Mouse (Mus musculus) heart, embryonic 14.5 days (tissue): ENCODE results near the gene Usp20. TPM values are rescaled to one million over a fixed set of nuclear protein-coding genes. Genes with fewer than 3 reads are reported as not detected.

Experiments
- ATAC-seq: fragments of 200-750 bp; cut with Nextera tagmentation; 2 replicates; pipeline ENCODE4 v1.8.0; 2017; ENCODE audit warnings: low read depth, moderate TSS enrichment; ENCODE audit not compliant: insufficient number of reproducible peaks, insufficient read depth, low FRiP score
- H3K27ac ChIP-seq, 2 experiments: fragments of 200-500 bp in 1 of 2; fragments of 300-500 bp in 1 of 2; sonication (generic) in 1 of 2; replicated peaks in 1 of 2; 2 replicates each; pipeline ENCODE4 v1.5.1; 2012 to 2014; ENCODE audit warnings: low read depth in 2 of 2, low read length in 2 of 2, control low read depth in 1 of 2, mild to moderate bottlenecking in 1 of 2, mixed read lengths in 1 of 2; ENCODE audit not compliant: control insufficient read depth in 1 of 2, insufficient read depth in 1 of 2
- H3K27me3 ChIP-seq: fragments of 300-500 bp; sonication (generic); 2 replicates; pipeline ENCODE4 v1.6.1; 2014; ENCODE audit warnings: mild to moderate bottlenecking, low read length, control low read depth; ENCODE audit not compliant: control insufficient read depth, insufficient read depth
- H3K36me3 ChIP-seq: fragments of 300-500 bp; sonication (generic); 2 replicates; pipeline ENCODE4 v1.6.1; 2014; ENCODE audit warnings: mild to moderate bottlenecking, control low read depth, low read length, mixed read lengths; ENCODE audit not compliant: control insufficient read depth, insufficient read depth
- H3K4me1 ChIP-seq, 2 experiments: fragments of 200-500 bp in 1 of 2; fragments of 300-500 bp in 1 of 2; sonication (generic) in 1 of 2; 2 replicates each; pipeline ENCODE4 v1.6.1; 2012 to 2014; ENCODE audit warnings: low read length in 2 of 2, control low read depth in 1 of 2, mixed read lengths in 1 of 2; ENCODE audit not compliant: control insufficient read depth in 2 of 2, insufficient read depth in 2 of 2
- H3K4me2 ChIP-seq: fragments of 300-500 bp; sonication (generic); 2 replicates; pipeline ENCODE4 v1.6.1; 2014; ENCODE audit warnings: mild to moderate bottlenecking, low read length
- H3K4me3 ChIP-seq, 2 experiments: fragments of 200-500 bp in 1 of 2; fragments of 300-500 bp in 1 of 2; sonication (generic) in 1 of 2; 2 replicates each; pipeline ENCODE4 v1.5.1; 2012 to 2014; ENCODE audit warnings: low read length in 2 of 2, mild to moderate bottlenecking in 2 of 2, control low read depth in 1 of 2, low read depth in 1 of 2, moderate library complexity in 1 of 2; ENCODE audit not compliant: control insufficient read depth in 1 of 2, insufficient read depth in 1 of 2
- H3K9ac ChIP-seq: fragments of 300-500 bp; sonication (generic); 2 replicates; pipeline ENCODE4 v1.6.1; 2014; ENCODE audit warnings: mild to moderate bottlenecking, low read length
- H3K9me3 ChIP-seq: fragments of 300-500 bp; sonication (generic); 2 replicates; pipeline ENCODE4 v1.6.1; 2016; ENCODE audit warnings: low read length, control low read depth; ENCODE audit not compliant: control insufficient read depth
- WGBS: fragments of 180-500 bp; shearing (Covaris S2); extraction: QIAGEN DNeasy Blood & Tissue Kit; methylation state at CpG from one replicate; pipeline ENCODE4 v1.1.7; 2014; 5-methylcytosine and 5-hydroxymethylcytosine counted together
- polyA plus RNA-seq: library from polyadenylated mRNA; unstranded; fragments of >200 nt; fragmentation: Nextera tagmentation; extraction: Ambion mirVana; gene quantifications from 2 replicates; pipeline ENCODE4 v1.2.1, GENCODE M21; 2014

Gene Usp20
- polyA plus RNA-seq, 1 experiment from 2014 or later, result 35.6 TPM

DNA sequence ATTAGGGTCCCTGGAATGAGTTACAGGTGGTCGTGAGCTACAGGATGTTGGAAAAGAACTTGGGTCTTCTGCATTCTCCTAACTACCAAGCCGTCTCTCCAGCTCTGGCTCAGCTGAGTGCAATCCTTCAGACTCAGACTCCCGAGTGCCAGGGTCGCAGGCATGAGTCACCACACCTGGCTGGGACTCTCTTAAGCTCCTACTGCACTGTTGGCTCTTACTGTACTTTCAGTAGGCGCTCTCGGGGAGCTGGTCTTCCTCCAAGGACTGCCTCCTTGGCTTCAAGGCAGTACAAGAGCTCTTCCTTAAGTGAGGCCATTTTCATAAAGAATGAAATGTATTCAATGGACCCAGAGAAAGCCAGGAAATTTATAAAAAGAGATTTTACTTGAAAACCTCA is 59.3 kb downstream of the Usp20 start:
- Histone ChIP-seq H3K27me3 (no peaks in the 10 kb centered on the region), H3K4me2 (no peak overlapping the region), H3K4me3 (no peak overlapping the region), H3K4me1 (no peaks in the 10 kb centered on the region), H3K36me3 (peaks cover 69% of the 10 kb centered on the region), H3K27ac (no peak overlapping the region), H3K9me3 (no peaks in the 10 kb centered on the region), H3K9ac (no peak overlapping the region)
- 88% methylated on average over 6 of the region's 6 CpGs for WGBS
- no peak for ATAC-seq

- Histone ChIP-seq H3K4me3 (no peak overlapping the region), H3K27ac (no peak overlapping the region), H3K9me3 (no peaks in the 10 kb centered on the region), H3K9ac (no peak overlapping the region), H3K4me2 (no peak overlapping the region), H3K36me3 (peaks cover 71% of the 10 kb centered on the region), H3K27me3 (no peaks in the 10 kb centered on the region), H3K4me1 (no peaks in the 10 kb centered on the region)
- no peak for ATAC-seq
- WGBS, result 90% methylated on average over 6 of the region's 6 CpGs
Observed at GRCm38 (mm10) chr2:31042881-31043280, 60.8 kb downstream of the Usp20 start.

DNA sequence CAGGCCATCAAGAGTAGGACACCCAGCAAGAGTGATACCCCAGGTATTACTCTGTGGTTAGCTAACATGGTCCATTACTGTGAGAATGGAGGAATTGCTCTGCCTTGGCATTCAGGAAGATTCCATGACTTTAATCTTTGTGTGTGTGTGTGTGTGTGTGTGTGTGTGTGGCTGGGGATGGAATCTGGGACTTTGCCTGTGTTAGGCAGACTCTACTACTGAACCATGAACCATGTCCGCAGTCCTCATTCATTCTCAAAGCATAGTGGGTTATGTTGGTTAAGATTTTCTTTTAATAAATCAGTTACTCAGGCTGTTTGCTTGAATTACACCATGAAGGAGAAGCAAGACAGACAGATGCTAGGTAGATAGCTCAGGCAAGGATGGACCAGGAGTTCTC is 61.8 kb downstream of the Usp20 start:
- Histone ChIP-seq H3K4me2 (no peak overlapping the region), H3K9me3 (no peaks in the 10 kb centered on the region), H3K27ac (no peak overlapping the region), H3K36me3 (peaks cover 64% of the 10 kb centered on the region), H3K9ac (no peak overlapping the region), H3K4me3 (no peak overlapping the region), H3K4me1 (no peaks in the 10 kb centered on the region), H3K27me3 (no peaks in the 10 kb centered on the region)
- no peak for ATAC-seq
- 92% methylated on average over 1 of the region's 1 CpGs for WGBS

DNA sequence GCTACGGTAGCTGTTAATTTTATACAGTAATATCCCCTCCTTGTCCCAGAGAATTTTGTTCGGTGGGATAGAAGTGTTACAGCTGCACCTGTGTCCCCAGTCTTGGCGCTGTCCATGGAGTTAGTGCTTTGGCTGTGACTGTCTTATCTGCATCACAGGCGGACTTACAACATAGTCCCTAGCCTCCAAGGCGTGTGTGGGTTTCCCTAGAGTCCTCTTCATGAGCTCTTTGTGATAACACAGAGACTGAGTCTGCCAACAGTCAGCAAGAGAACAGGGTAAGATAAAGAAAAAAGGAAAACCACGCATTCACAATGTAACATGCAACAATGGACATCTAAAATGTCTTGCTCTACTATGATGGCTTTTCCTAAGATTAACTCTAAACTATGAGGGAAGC is 66.0 kb downstream of the Usp20 start:
- Histone ChIP-seq H3K9ac (no peak overlapping the region), H3K4me1 (no peaks in the 10 kb centered on the region), H3K4me3 (no peak overlapping the region), H3K27ac (no peak overlapping the region), H3K36me3 (peaks cover 55% of the 10 kb centered on the region), H3K9me3 (no peaks in the 10 kb centered on the region), H3K4me2 (no peak overlapping the region), H3K27me3 (no peaks in the 10 kb centered on the region)
- 63% methylated on average over 6 of the region's 6 CpGs for WGBS
- no peak for ATAC-seq

DNA sequence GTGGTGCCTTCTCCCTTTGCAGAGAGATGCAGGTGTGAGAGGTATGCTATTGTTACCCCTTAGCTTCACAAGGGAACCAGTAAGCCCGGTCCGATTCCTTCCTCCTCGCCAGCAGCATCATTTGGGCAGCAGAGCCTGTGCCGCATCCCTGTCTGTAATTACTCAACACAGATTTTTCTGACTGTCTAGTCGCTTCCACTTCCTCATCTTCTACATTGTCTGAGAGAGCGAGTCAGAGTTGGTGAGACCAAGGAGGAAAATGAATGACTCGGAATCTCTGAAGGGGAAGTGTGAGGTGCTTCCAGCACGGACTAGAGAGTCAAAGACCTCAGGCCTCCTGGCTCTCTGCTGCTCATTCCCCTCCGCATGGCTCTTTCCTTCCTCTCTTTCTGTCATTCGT is 70.4 kb downstream of the Usp20 start:
- Histone ChIP-seq H3K27ac (no peak overlapping the region), H3K4me3 (no peak overlapping the region), H3K4me1 (no peaks in the 10 kb centered on the region), H3K9ac (no peak overlapping the region), H3K27me3 (no peaks in the 10 kb centered on the region), H3K9me3 (peaks cover 4% of the 10 kb centered on the region), H3K4me2 (no peak overlapping the region), H3K36me3 (peaks cover 81% of the 10 kb centered on the region)
- no peak for ATAC-seq
- 84% methylated on average over 10 of the region's 10 CpGs for WGBS

DNA sequence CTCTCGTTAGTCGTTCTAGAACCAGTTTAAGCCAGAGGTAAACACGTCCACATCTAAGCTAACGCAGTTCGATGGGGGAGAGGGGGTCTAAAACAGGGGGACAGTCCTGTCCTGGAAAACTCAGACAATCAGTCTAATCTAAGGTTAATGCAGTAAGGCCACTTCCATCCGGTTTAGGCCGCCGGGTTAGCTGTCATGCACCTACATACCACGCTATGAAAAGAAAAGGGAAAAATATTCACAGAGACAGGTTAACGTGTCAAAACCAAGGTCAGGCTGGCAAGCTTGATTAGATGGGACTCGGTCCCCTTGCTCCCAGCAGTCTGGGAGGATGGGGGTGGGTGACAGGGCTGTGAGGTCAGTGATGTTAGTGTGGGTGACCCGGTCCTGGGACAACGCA is 71.3 kb downstream of the Usp20 start:
- Histone ChIP-seq H3K4me1 (no peaks in the 10 kb centered on the region), H3K4me3 (no peak overlapping the region), H3K36me3 (peaks cover 86% of the 10 kb centered on the region), H3K4me2 (no peak overlapping the region), H3K9me3 (peaks cover 4% of the 10 kb centered on the region), H3K27me3 (no peaks in the 10 kb centered on the region), H3K9ac (no peak overlapping the region), H3K27ac (no peak overlapping the region)
- WGBS, result 92% methylated on average over 13 of the region's 13 CpGs
- no peak for ATAC-seq

GRCm38 (mm10) chr2:31053851-31054340 is 71.8 kb downstream of the Usp20 start:
- WGBS, result 86% methylated on average over 11 of the region's 11 CpGs
- H3K4me2 ChIP-seq, result no peak overlapping the region

DNA sequence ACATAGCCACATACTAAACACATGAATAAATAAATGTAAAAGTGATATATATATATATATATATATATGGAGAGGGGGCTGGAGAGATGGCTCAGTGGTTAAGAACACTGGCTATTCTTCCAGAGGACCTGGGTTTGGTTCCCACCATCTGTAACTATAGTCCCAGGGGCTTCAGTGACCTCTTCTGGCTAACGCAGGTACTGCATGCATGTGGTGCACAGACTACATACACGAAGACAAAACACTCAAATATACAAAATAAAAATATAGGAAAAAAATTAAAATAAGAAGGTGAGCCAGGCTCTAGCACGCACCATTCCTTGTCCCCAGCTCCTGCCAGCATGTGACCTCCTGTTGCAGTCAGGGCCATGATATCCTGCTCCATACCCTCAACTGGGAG is 74.0 kb downstream of the Usp20 start:
- Histone ChIP-seq H3K36me3 (peaks cover 77% of the 10 kb centered on the region), H3K4me3 (no peak overlapping the region), H3K4me2 (no peak overlapping the region), H3K9me3 (peaks cover 4% of the 10 kb centered on the region), H3K27me3 (no peaks in the 10 kb centered on the region), H3K27ac (no peak overlapping the region), H3K4me1 (no peaks in the 10 kb centered on the region), H3K9ac (no peak overlapping the region)
- WGBS, result 99% methylated on average over 3 of the region's 3 CpGs
- no peak for ATAC-seq

More at GRCm38 (mm10) chr2:31053851-31054340, 71.8 kb downstream of the Usp20 start:
- Histone ChIP-seq H3K27ac (no peak overlapping the region), H3K4me3 (no peak overlapping the region), H3K4me1 (no peaks in the 10 kb centered on the region), H3K36me3 (peaks cover 88% of the 10 kb centered on the region), H3K27me3 (no peaks in the 10 kb centered on the region), H3K9me3 (peaks cover 4% of the 10 kb centered on the region), H3K9ac (no peak overlapping the region)
- ATAC-seq, result no peak
